Mouse (Mus musculus) MEL (cell line): ENCODE data around the gene Dcaf10. TPM values are rescaled to one million over a fixed set of nuclear protein-coding genes. Genes with fewer than 3 reads are reported as not detected.
A peak's percentile ranks its signal among the peaks of the same experiment; 100 is the strongest.

ENCODE experiments used
- DNase-seq: peaks from one replicate; pipeline ENCODE4 v3.0.0; 2011; ENCODE audit warnings: low read depth, low spot score
- H3K27ac ChIP-seq: 2 replicates; pipeline ENCODE4 v1.5.1; 2012; ENCODE audit warnings: low read depth, mild to moderate bottlenecking, control low read depth, low read length, moderate library complexity; ENCODE audit not compliant: control insufficient read depth
- H3K27me3 ChIP-seq, 2 experiments: fragments of 150-350 bp in 1 of 2; sonication (generic) in 1 of 2; 2 replicates each; pipeline ENCODE4 v1.6.1; 2012; ENCODE audit warnings: low read length in 2 of 2, mild to moderate bottlenecking in 2 of 2, improper control_type of control experiment in 1 of 2, moderate library complexity in 1 of 2; ENCODE audit not compliant: insufficient read depth in 2 of 2, control insufficient read depth in 1 of 2
- H3K36me3 ChIP-seq, 2 experiments: 2 replicates each; pipeline ENCODE4 v1.6.1; 2012 to 2014; ENCODE audit warnings: low read length in 2 of 2, improper control_type of control experiment in 1 of 2, inconsistent platforms in 1 of 2, mild to moderate bottlenecking in 1 of 2; ENCODE audit not compliant: insufficient read depth in 2 of 2, control insufficient read depth in 1 of 2
- H3K4me1 ChIP-seq, 2 experiments: fragments of 150-350 bp in 1 of 2; sonication (generic) in 1 of 2; 2 replicates each; pipeline ENCODE4 v1.6.1; 2012; ENCODE audit warnings: low read length in 2 of 2, improper control_type of control experiment in 1 of 2, mild to moderate bottlenecking in 1 of 2; ENCODE audit not compliant: insufficient read depth in 2 of 2, control insufficient read depth in 1 of 2
- H3K4me3 ChIP-seq, 2 experiments: fragments of 150-350 bp in 1 of 2; sonication (generic) in 1 of 2; 2 replicates each; pipeline ENCODE4 v1.5.1; 2012; ENCODE audit warnings: low read depth in 2 of 2, low read length in 2 of 2, mild to moderate bottlenecking in 2 of 2, moderate library complexity in 2 of 2, control low read depth in 1 of 2, improper control_type of control experiment in 1 of 2; ENCODE audit not compliant: control insufficient read depth in 1 of 2, insufficient read depth in 1 of 2
- H3K79me2 ChIP-seq: 2 replicates; pipeline ENCODE4 v1.6.1; 2012; ENCODE audit warnings: mild to moderate bottlenecking, low read length, moderate library complexity; ENCODE audit not compliant: control insufficient read depth, poor library complexity, insufficient read depth
- H3K9ac ChIP-seq: 2 replicates; pipeline ENCODE4 v1.6.1; 2012; ENCODE audit warnings: low read depth, mild to moderate bottlenecking, control low read depth, low read length, moderate library complexity; ENCODE audit not compliant: control insufficient read depth, poor library complexity, severe bottlenecking
- H3K9me3 ChIP-seq: fragments of 150-350 bp; sonication (generic); replicated peaks from 2 replicates; pipeline ENCODE4 v1.6.1; 2012; ENCODE audit warnings: mild to moderate bottlenecking, low read length, improper control_type of control experiment, moderate library complexity; ENCODE audit not compliant: insufficient read depth
- BHLHE40 ChIP-seq: IDR thresholded peaks from 2 replicates; pipeline ENCODE4 v1.6.1; 2012; ENCODE audit warnings: low read depth, mild to moderate bottlenecking, inconsistent platforms, low read length, improper control_type of control experiment, borderline replicate concordance
- CHD2 ChIP-seq: IDR thresholded peaks from 2 replicates; pipeline ENCODE4 v1.6.1; 2011; ENCODE audit warnings: low read length, improper control_type of control experiment
- CTCF ChIP-seq, 3 experiments: IDR thresholded peaks in 2 of 3; conservative IDR thresholded peaks in 1 of 3; 2 replicates each; pipeline ENCODE4 v1.5.1; 2011 to 2012; ENCODE audit warnings: low read length in 3 of 3, low read depth in 2 of 3, mild to moderate bottlenecking in 2 of 3, improper control_type of control experiment in 1 of 3, inconsistent platforms in 1 of 3, mixed read lengths in 1 of 3, moderate library complexity in 1 of 3; ENCODE audit not compliant: control insufficient read depth in 1 of 3, insufficient read depth in 1 of 3, poor library complexity in 1 of 3, severe bottlenecking in 1 of 3
- E2F4 ChIP-seq: IDR thresholded peaks from 2 replicates; pipeline ENCODE4 v1.6.1; 2011; ENCODE audit warnings: low read depth, low read length, improper control_type of control experiment, borderline replicate concordance
- ELF1 ChIP-seq: IDR thresholded peaks from 2 replicates; pipeline ENCODE4 v1.6.1; 2014; ENCODE audit warnings: low read depth, mild to moderate bottlenecking, inconsistent platforms, low read length, improper control_type of control experiment, moderate library complexity
- EP300 ChIP-seq, 2 experiments: IDR thresholded peaks; 2 replicates each; pipeline ENCODE4 v1.6.1; 2011; ENCODE audit warnings: improper control_type of control experiment in 2 of 2, low read length in 2 of 2, low read depth in 1 of 2, mild to moderate bottlenecking in 1 of 2
- GABPA ChIP-seq: IDR thresholded peaks from 2 replicates; pipeline ENCODE4 v1.6.1; 2012; ENCODE audit warnings: low read depth, mild to moderate bottlenecking, inconsistent platforms, low read length, improper control_type of control experiment, moderate library complexity
- GATA1 ChIP-seq: IDR thresholded peaks from 2 replicates; pipeline ENCODE4 v1.6.1; 2011; ENCODE audit warnings: low read depth, low read length, improper control_type of control experiment
- HCFC1 ChIP-seq: IDR thresholded peaks from 2 replicates; pipeline ENCODE4 v1.6.1; 2012; ENCODE audit warnings: low read depth, mild to moderate bottlenecking, inconsistent platforms, low read length, improper control_type of control experiment, moderate library complexity
- MAFK ChIP-seq: IDR thresholded peaks from 2 replicates; pipeline ENCODE4 v1.6.1; 2011; ENCODE audit warnings: low read depth, mild to moderate bottlenecking, low read length, improper control_type of control experiment, borderline replicate concordance
- MAX ChIP-seq: IDR thresholded peaks from 2 replicates; pipeline ENCODE4 v1.6.1; 2011; ENCODE audit warnings: low read length, improper control_type of control experiment
- MEF2A ChIP-seq: IDR thresholded peaks from 2 replicates; pipeline ENCODE4 v1.6.1; 2014; ENCODE audit warnings: low read depth, mild to moderate bottlenecking, inconsistent platforms, low read length, improper control_type of control experiment; ENCODE audit not compliant: poor library complexity, insufficient replicate concordance, severe bottlenecking; ENCODE audit errors: extremely low read depth
- MYB ChIP-seq: IDR thresholded peaks from 2 replicates; pipeline ENCODE4 v1.6.1; 2011; ENCODE audit warnings: mild to moderate bottlenecking, low read depth, low read length, improper control_type of control experiment
- MYC ChIP-seq: IDR thresholded peaks from 2 replicates; pipeline ENCODE4 v1.6.1; 2011; ENCODE audit warnings: low read depth, mild to moderate bottlenecking, low read length, improper control_type of control experiment, moderate library complexity
- NELFE ChIP-seq: IDR thresholded peaks from 2 replicates; pipeline ENCODE4 v1.6.1; 2011; ENCODE audit warnings: low read depth, low read length, improper control_type of control experiment
- NRF1 ChIP-seq: IDR thresholded peaks from 2 replicates; pipeline ENCODE4 v1.6.1; 2014; ENCODE audit warnings: low read depth, mild to moderate bottlenecking, inconsistent platforms, low read length, improper control_type of control experiment, moderate library complexity; ENCODE audit not compliant: poor library complexity, insufficient read depth, severe bottlenecking
- POLR2A ChIP-seq, 2 experiments: IDR thresholded peaks; 2 replicates each; pipeline ENCODE4 v1.6.1; 2011 to 2012; ENCODE audit warnings: low read length in 2 of 2, mild to moderate bottlenecking in 2 of 2, control low read depth in 1 of 2, improper control_type of control experiment in 1 of 2, low read depth in 1 of 2, moderate library complexity in 1 of 2; ENCODE audit not compliant: control insufficient read depth in 1 of 2, insufficient read depth in 1 of 2, poor library complexity in 1 of 2
- POLR2AphosphoS2 ChIP-seq: IDR thresholded peaks from 2 replicates; pipeline ENCODE4 v1.6.1; 2011; ENCODE audit warnings: low read length, improper control_type of control experiment
- POLR2AphosphoS5 ChIP-seq: IDR thresholded peaks from 2 replicates; pipeline ENCODE4 v1.6.1; 2012; ENCODE audit warnings: low read depth, borderline replicate concordance, mild to moderate bottlenecking, inconsistent platforms, low read length, moderate library complexity, mixed read lengths
- SIN3A ChIP-seq: IDR thresholded peaks from 2 replicates; pipeline ENCODE4 v1.6.1; 2012; ENCODE audit warnings: low read length, improper control_type of control experiment, inconsistent platforms
- SMC3 ChIP-seq: IDR thresholded peaks from 2 replicates; pipeline ENCODE4 v1.6.1; 2011; ENCODE audit warnings: low read depth, low read length, improper control_type of control experiment
- TAL1 ChIP-seq: IDR thresholded peaks from 2 replicates; pipeline ENCODE4 v1.6.1; 2012; ENCODE audit warnings: mild to moderate bottlenecking, inconsistent platforms, low read length, moderate library complexity, mixed read lengths
- TBP ChIP-seq: IDR thresholded peaks from 2 replicates; pipeline ENCODE4 v1.8.0; 2011; ENCODE audit warnings: low read depth, low read length, improper control_type of control experiment
- TCF12 ChIP-seq: IDR thresholded peaks from 2 replicates; pipeline ENCODE4 v1.6.1; 2014; ENCODE audit warnings: low read depth, mild to moderate bottlenecking, inconsistent platforms, low read length, improper control_type of control experiment, moderate library complexity
- UBTF ChIP-seq: IDR thresholded peaks from 2 replicates; pipeline ENCODE4 v1.6.1; 2012; ENCODE audit warnings: low read depth, mild to moderate bottlenecking, inconsistent platforms, low read length, improper control_type of control experiment, moderate library complexity, borderline replicate concordance; ENCODE audit not compliant: insufficient read depth
- USF1 ChIP-seq: IDR thresholded peaks from 2 replicates; pipeline ENCODE4 v1.6.1; 2014; ENCODE audit warnings: low read depth, mild to moderate bottlenecking, inconsistent platforms, low read length, improper control_type of control experiment, moderate library complexity
- USF2 ChIP-seq, 2 experiments: IDR thresholded peaks; 2 replicates each; pipeline ENCODE4 v1.6.1; 2011 to 2012; ENCODE audit warnings: improper control_type of control experiment in 2 of 2, low read length in 2 of 2, borderline replicate concordance in 1 of 2, inconsistent platforms in 1 of 2, low read depth in 1 of 2, mild to moderate bottlenecking in 1 of 2; ENCODE audit not compliant: insufficient read depth in 1 of 2
- ZC3H11A ChIP-seq: IDR thresholded peaks from 2 replicates; pipeline ENCODE4 v1.6.1; 2012; ENCODE audit warnings: low read depth, mild to moderate bottlenecking, inconsistent platforms, low read length, improper control_type of control experiment
- ZMIZ1 ChIP-seq: IDR thresholded peaks from 2 replicates; pipeline ENCODE4 v1.6.1; 2012; ENCODE audit warnings: low read depth, mild to moderate bottlenecking, inconsistent platforms, low read length, improper control_type of control experiment, moderate library complexity
- polyA plus RNA-seq, 2 experiments: library from polyadenylated mRNA; stranded (reverse) in 1 of 2; unstranded in 1 of 2; fragments of >175 nt in 1 of 2; fragments of >200 nt in 1 of 2; gene quantifications; 2 replicates each; pipeline versions ENCODE4 v1.2.1 to v1.2.4; 2012; ENCODE audit warnings: low replicate concordance in 2 of 2, low read depth in 1 of 2; ENCODE audit not compliant: insufficient read length in 2 of 2, insufficient read depth in 1 of 2, missing spikeins in 1 of 2
- total RNA-seq: library from RNA; depleted of rRNA; stranded (reverse); fragments of 300-350 nt; gene quantifications from 2 replicates; pipeline ENCODE4 v1.2.3, GENCODE M21; 2012

Dcaf10 gene
- total and polyA plus RNA-seq, 3 experiments: 7.6 to 10.7 TPM; not detected in 1

DNA sequence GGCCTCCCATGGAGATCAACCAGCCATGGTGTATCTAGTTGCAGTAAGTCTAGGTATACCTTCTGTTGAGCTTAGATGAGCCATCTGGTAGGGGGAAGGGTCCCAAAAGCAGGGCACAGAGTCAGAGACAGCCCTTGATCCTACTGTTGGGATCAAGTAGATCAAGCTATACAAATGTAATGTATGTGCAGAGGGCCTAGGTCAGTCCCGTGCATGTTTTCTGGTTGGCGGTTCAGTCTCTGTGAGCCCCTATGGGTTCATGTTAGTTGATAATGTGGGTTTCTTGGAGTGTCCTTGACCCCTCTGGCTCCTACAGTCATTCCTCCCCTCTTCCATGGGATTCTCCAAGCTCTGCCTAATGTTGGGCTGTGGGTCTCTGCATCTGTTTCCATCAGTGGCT is 30.8 kb upstream of the Dcaf10 start:
- H3K4me3 ChIP-seq: no peak overlapping the region
- H3K79me2 ChIP-seq: no peaks in the 10 kb centered on the region
- no peak overlapping the region for H3K9ac ChIP-seq
- no peak for DNase-seq
- H3K4me1 ChIP-seq: no peaks in the 10 kb centered on the region
- TF ChIP-seq GABPA (no peak), MAFK (no peak), NRF1 (no peak), SIN3A (no peak)
- H3K9me3 ChIP-seq: no peaks in the 10 kb centered on the region
- H3K27ac ChIP-seq: no peak overlapping the region
- peaks cover 0 to under 1% of the 10 kb centered on the region in 2 experiments; a peak in 1 of 4 replicates for H3K36me3 ChIP-seq
- H3K27me3 ChIP-seq: no peaks in the 10 kb centered on the region

GRCm38 (mm10) chr4:45320159-45320816 is 21.6 kb upstream of the Dcaf10 start:
- Histone ChIP-seq H3K79me2 (peaks cover 18% of the 10 kb centered on the region), H3K9me3 (no peaks in the 10 kb centered on the region), H3K9ac (peak overlapping the region; percentile 86), H3K27ac (peak overlapping the region; percentile 34), H3K27me3 (peaks cover 0 to 3% of the 10 kb centered on the region in 2 experiments; a peak in 1 of 4 replicates), H3K36me3 (peaks cover 5 to 6% of the 10 kb centered on the region in 2 experiments), H3K4me3 (peak overlapping the region; percentile 81 to 87), H3K4me1 (peaks cover 2 to 15% of the 10 kb centered on the region in 2 experiments; a peak in 3 of 4 replicates)
- DNase-seq: peak; percentile 91
- TF ChIP-seq CHD2 (no peak), GABPA (no peak), NRF1 (peak; percentile 49; the same call in 1 of the 2 replicates), MYB (no peak), GATA1 (no peak), TCF12 (peak; percentile 42), USF2 (IDR thresholded peaks at IDR 0.05; ENCODE audit: borderline replicate concordance in 1 of 2, insufficient read depth in 1 of 2, low read depth in 1 of 2, low read length in 2 of 2) (no peak), BHLHE40 (no peak), HCFC1 (peak; percentile 85), CTCF (IDR thresholded peaks at IDR 0.05 in 2 of 3, conservative IDR thresholded peaks at IDR 0.05 in 1 of 3; ENCODE audit: control insufficient read depth in 1 of 3, insufficient read depth in 1 of 3, low read depth in 2 of 3, low read length in 3 of 3, poor library complexity in 1 of 3, severe bottlenecking in 1 of 3) (no peak), POLR2AphosphoS5 (no peak), POLR2AphosphoS2 (peak; percentile 85), USF1 (peak; percentile 30; the same call in 1 of the 2 replicates), ZC3H11A (no peak), ELF1 (peak; percentile 95), TAL1 (no peak), EP300 (IDR thresholded peaks at IDR 0.05; ENCODE audit: low read depth in 1 of 2, low read length in 2 of 2) (no peak), SIN3A (peak; percentile 80), E2F4 (peak; percentile 17; the same call in 1 of the 2 replicates), UBTF (no peak), MAFK (no peak), MYC (0 out of 2 replicates have a peak, but pooled peaks have one; percentile 14), NELFE (peak; percentile 91), ZMIZ1 (peak; percentile 66; the same call in 1 of the 2 replicates), TBP (peak; percentile 82), MEF2A (no peak), POLR2A (IDR thresholded peaks at IDR 0.05; ENCODE audit: control insufficient read depth in 1 of 2, insufficient read depth in 1 of 2, low read depth in 1 of 2, low read length in 2 of 2, poor library complexity in 1 of 2) (peak; percentile 89 to 92), MAX (no peak; the same call in 1 of the 2 replicates), SMC3 (no peak)
